Mouse (Mus musculus) frontal cortex, postnatal 14 days (tissue): ENCODE results near the gene Wsb1.
A peak's percentile ranks its signal among the peaks of the same experiment; 100 is the strongest.
"Not testable (repeated sequence)": the region's sequence is repeated elsewhere in the genome, so short reads cannot be mapped to it uniquely, and the experiment has no call there.

Experiments
- DNase-seq, 2 experiments: peaks; one replicate each; pipeline ENCODE4 v3.0.0; 2022; ENCODE audit warnings: low spot score in 2 of 2

The Wsb1 gene

DNA sequence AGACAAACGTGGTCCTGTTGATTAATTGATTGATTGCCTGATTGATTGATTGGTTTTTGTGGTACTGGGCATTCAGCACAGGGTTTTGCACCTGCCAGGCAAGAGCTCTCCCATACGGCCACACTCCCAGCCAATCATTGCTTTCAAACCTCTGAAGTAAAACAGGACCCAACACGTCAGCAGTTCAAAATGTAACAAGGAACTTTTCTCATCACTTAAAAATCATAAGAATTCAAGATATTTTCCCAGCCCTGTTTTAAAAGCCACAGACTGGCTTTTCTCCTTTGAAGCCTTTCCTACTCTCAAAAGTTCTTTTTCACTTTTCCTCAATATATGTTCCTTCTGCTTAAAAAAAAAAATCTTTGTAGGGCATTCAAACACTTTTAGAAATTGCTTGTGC lies 9.9 kb upstream of the Wsb1 start:
- DNase-seq: no peak

DNA sequence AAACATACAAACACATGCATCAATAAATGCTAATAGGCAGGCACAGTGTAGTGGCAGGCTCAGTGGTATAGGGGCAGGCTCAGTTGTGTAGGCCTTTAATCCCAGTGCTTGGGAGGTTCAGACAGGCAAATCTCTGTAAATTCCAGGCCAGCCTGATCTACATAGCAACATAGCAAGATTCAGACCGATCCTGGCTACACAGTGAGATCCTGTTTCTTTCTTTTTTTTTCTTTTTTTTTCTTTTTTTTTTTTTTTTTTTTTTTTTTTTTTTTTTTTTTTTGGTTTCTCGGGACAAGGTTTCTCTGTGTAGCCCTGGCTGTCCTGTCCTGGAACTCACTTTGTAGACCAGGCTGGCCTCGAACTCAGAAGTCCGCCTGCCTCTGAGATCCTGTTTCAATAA lies 5.7 kb upstream of the Wsb1 start:
- not testable (repeated sequence) for DNase-seq

DNA sequence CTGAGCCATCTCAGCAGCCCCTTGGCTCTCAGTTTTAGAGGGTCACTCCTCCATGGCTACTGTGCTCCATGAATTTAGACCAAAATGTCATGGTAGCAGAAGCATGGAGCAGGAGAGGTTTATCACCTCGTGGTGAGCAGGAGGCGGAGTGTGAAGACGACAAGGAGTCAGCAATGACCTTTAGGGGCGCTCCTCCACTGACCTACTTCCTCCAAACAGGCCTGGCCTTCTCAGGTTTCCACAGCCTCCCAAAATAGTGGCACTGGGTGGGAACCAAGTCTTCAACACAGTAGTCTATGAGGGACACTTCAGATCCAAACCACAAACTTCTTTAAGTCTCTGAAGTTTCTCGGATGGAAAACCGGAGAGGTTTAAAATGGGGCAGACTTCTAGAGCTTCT lies 4.3 kb upstream of the Wsb1 start:
- DNase-seq: no peak

DNA sequence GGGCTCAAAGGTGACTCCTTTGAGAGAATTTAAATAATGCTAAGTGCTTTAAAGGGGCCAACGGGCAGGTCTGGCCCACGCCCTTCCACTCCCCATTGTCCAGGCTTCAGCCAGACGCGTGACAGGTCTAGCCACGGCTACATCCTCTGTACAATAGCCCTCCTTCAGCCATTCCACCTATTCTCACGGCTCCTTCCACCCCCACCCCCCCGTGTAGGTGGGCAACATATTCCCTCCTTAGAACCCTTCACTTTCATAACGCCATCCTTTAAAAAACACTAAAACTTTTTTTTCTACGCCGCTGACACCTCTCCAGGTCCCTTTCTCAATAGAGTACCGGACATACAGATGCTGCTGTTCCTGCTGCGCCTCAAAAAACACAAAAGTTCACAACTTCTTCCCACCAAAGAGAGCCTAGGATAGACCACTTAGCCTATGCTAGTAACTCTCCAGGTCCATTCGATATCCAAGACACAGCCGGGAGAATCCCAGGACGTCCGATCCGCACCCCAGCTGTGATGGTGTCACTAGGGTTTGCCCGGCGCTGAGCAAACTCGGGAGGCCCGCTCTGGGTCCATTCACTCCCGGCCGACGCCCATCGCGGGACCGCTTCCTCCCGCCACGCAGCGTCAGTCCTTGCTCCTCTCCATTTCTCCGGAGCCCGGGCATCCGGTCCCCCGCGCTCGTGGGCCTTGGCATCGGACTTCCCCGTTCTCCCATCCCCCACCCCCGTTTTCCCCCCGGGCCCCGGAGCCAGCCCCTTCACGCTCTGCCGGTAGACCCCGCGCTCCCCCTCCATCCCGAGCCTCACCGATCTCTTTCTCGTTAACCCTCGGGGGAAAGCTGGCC lies 705 bp downstream of the Wsb1 start:
- peak in 1 of 2 experiments; percentile 32 for DNase-seq

DNA sequence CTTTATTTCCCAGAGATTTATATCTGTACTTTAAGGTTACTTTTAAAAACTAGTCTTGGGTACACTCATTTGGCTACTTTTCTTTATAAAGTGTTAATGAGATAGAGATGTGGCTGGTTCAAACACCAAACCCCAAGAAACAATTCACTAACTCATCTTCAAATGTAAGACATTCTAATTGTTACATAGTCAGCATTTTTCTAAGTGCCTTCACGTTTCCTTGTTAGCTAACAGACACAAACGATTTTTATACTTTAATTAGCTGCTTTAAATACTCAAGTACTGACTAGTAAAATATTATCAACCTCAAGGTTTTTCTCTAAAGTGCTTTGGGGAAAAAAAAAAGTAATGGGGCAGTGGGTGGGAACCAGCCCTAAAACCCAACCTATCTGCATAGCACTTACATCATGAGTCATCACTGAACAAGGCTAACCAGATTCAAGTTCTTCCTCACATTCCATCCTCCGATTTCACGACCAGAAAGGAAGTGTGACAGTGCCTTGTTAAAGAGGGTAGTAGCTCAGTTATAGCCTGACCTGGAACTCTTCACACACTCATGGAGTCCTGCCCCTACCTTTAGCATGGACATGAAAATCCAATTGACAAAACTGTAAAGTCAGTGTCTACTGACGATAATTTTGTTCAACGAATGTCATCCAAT lies 1.5 kb downstream of the Wsb1 start:
- no peak for DNase-seq

DNA sequence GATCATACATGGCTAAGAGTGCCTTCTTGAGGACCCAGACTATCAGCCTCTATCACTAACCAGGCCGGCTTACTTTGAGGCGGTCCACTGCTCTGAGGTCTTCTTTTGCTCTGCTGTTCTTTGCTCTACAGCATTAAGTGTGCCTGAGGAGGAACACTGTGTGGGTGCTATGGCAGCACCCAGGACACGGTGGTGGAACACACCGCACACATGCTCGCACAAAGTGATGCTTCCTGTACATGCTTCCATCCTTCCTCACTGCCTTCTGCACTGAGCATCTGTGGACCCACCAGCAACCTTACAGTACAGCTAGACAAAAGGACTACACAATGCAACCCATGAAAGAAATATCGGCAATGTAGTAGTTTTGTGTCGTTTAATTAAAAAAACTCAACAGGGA lies 15.4 kb downstream of the Wsb1 start:
- DNase-seq: no peak

DNA sequence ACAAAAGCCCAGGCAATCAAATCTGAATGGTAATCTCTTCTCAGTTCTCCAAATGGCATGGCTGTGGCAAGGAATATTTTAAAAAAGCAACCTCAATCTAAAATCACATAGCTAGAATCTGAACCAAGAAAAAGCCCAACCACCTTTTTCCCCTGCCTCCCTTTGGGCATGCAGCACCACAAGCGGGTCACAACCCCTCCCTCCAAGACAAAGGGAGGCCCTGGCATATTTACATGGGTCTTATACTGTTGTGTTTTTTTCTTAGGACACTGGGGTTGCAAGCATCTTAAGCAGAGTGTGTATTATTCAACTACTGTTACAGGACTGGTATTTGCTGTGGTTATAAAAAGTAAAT lies 16.1 kb downstream of the Wsb1 start:
- DNase-seq: no peak

DNA sequence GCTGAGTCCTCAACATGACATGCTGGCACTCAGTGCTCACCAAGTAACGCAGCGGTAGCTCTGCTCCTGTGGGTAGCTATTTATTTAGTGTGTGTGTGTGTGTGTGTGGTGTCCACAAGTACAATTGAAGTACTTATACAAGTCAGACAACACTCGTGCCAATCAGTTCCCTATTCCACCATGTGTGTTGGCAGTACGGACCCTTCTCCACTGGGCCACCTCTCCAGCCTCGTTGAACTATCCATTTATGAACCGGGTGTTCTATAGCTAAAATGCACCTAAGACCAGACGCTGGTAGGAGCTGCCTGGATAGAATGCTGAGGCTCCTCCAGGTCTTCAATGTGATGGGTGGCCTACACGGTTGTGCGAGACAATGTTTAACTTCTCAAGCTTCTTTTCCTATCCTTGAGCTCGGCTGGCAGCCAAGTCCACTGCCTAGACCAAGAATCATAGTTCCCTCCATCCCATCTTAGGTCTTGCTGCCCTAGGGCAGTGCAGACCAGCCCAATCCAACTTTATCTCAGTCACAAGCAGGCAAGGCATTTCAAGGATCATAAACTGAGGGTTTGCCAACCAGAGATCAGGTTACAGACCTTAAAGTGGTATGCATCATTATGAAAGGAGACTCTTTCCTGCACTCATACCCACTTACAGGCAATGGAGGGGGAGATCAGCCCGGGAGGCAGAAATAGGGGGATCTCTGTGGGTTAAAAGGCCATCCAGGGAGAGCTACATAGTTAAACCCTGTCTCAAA lies 16.6 kb downstream of the Wsb1 start:
- no peak for DNase-seq

DNA sequence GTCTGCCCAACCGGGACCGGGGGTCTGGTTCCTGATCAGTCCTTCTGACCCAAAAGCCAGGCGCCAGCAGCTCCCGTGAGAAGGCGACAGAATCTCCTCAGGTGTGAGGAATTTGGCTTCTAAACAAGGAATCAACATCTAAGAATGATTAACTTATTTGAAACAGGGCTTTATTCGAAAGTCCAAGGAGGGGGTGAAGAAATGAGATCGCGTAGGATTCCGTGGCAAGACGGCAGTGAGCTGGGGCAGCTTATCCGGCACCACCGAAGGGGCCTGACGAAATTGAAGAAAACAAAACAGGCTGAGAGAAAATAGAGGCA lies 24.3 kb downstream of the Wsb1 start:
- DNase-seq: no peak

DNA sequence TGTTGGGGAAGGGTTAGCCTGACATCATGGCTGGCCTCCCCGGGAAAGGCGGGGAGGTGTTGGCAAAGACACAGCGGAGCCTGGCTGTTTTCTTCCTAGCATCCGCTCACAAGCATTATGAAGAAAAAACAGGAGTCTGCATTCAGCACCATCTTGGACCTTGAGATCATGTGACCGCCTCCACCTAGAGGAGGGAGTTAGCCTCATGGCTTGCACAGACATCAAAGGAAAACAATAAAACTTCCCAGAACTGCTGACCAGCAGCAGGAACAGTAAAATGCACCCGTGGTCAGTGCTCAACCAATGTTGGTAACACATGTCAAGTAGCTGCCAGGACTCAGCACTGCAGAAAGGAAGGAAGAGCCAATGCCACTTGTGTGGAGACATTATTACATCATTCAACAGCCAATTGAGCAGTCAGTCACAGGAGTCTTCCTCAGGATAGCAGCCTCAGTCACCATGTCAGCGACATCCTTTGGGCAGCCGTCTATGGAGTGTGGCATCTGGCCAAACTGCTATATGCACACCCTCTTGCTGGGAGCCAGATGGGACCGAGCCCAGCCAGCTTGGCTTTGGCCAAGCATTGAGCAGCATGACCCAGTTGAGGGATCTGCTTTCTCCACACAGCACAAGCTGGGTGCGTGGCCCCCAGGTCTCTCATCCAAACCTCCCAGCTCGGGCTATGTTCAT lies 24.8 kb downstream of the Wsb1 start:
- no peak for DNase-seq

DNA sequence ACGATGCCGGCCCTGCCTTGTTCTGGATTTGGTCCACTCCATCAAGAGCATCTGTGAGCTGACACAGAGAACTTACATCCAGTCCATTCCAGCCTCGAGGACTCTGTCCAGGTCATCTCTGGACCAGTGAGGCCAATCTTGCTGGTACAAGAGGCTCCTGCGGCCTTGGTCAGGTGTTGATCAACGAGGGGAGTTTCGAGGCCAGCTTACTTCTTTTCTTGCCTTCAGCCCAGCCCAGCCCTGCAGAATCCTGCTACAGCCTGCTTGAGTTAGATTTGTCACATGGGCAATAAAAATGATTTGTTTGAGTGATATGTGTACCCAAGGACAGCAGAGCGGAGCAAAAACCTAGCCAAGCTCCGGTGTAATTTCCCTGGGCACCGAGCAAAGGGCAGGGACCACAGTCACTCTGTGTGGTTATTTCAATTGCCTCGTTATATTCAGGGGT lies 25.4 kb downstream of the Wsb1 start:
- no peak for DNase-seq

DNA sequence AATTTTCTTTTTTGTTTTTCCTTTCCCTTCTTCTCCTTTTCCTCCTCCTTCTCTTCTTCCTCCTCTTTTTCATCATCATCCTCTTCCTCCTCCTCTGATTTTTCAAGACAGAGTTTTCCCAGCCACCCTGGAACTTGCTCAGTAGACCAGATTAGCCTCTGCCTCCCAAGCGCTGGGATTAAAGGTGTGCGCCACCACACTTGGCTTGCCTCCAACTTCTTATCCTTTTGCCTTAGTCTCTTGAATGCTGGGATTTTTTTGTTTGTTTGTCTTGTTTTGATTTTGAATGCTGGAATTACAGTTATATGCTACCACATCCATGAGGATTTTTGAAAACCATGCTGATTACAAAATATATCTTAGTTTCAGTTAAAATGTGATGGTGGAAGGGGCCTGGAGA lies 26.4 kb downstream of the Wsb1 start:
- DNase-seq: no peak

DNA sequence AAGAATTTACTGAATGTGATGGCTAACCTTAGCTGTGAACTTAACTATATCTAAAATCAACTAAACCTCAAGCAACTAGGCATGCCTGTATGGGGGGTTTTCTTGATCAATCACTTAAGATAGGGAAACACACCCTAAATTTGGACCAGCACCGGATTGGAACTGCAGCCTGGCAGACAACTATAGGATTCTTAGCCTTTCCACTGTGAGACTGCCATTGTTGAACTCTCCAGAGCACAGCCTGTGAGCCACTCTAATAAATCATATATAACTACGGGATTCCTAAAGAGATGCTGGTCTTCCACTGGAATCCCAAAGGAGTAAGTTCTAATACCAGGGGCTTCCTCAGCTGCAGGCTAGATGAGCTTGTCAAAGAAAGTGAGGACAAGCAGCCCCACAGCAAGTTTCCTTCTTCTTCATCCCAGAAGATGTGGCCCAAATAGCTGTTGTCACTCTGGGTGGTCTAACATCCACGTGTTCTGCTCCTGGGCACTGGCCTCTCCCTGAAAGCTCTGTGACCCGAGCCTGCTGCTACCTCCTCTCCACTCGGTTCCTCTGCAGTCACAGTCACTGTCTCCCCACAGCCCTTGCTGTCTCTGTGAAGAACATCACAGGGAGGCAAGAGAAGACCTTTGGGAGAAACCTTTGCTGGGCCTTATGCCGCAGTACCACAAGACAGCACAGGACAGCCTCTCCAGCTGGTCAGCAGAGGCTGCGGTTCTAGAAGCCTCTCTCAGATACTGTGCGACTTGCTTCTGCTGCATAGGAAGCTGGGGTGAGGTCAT lies 28.9 kb downstream of the Wsb1 start:
- no peak for DNase-seq

DNA sequence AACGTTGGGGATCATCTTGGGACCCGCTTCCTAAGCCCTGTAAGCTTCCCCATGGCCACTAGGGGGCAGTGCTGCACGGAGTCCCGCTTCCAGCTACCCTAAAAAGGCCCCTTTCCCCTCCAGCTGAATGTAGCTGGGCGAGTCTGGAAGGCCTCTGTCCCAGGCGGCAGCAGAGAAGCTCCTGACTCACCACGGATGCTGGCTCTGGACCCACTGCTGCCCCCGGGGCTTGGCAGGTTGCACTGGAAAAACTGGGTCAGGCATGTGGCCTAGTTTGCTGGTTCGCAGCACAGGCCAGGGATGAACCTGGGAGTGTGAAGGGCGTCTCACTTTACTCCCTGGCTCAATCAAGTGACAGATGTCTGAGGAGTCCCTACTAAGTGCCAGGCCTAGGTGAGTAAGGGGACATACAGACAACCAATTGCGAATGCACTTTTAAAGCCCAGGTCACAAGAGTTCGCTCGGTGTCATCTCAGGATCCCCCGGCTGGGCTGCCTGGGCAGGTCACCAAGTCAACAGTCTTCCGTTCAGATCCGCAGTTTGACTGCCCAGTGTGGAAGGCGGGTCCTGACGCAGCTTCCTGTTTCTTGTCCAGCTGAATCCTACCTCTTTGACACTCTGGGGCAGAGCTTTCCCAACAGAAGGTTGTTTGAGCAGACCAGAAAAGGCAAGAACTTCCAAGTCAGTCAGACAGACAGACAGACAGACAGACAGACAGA lies 29.8 kb downstream of the Wsb1 start:
- DNase-seq: peak; percentile 58 to 73

DNA sequence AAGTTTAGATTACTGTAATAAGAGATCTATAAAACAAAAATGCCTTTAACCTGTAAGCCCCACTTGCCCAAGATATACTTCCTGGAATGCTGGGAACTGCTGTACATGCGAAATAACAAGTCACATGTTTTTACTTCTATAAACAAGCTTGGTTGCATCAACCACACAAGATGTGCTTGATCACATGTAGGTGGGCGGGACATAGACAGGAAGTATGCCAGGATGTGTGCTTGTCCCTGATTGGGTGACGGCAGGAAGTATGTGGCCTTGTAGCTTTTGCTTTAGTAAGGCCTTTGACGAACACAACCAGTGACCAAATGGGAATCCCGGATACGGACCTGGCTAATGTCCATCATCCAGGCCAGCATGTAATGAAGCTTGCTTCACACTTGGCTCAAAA lies 31.1 kb downstream of the Wsb1 start:
- DNase-seq: no peak

DNA sequence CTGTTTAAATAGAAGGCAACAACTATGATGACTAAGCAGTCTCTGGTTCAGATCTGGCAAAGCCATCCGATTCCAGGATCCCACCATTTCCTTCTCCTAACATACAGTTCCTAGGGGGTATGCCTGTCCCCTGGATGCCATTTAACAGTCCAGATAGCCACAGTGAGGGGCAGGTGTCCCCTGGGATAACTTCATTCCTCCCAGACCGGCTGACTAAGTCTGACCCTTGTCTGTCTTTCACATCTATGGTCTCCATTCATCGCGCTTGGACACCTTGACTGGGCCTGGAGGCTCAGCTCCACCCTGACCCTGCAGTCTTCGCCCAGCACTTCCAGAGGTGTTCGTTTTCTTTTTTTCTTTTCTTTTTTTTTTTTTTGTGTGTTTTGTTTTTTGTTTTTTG lies 31.8 kb downstream of the Wsb1 start:
- DNase-seq: no peak

DNA sequence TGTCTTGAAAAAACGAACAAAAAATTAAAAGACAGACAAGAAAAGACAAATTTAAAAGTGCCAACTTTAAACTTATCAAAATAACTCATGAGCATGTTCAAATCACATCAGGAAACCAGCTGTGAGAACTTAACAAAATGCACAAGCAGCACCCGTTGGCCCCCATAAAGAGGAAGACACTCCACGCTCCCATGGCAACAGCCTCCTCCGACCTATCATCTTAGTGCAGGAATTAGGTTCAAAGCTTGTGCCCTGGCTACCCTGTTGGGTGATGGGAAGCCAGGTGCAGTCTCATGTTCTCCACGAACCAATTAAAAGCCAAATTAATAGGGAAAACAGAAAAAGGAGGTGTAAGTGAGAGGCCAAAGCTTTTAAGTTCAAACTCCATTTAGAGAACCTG lies 32.8 kb downstream of the Wsb1 start:
- DNase-seq: peak in 1 of 2 experiments; percentile 2

DNA sequence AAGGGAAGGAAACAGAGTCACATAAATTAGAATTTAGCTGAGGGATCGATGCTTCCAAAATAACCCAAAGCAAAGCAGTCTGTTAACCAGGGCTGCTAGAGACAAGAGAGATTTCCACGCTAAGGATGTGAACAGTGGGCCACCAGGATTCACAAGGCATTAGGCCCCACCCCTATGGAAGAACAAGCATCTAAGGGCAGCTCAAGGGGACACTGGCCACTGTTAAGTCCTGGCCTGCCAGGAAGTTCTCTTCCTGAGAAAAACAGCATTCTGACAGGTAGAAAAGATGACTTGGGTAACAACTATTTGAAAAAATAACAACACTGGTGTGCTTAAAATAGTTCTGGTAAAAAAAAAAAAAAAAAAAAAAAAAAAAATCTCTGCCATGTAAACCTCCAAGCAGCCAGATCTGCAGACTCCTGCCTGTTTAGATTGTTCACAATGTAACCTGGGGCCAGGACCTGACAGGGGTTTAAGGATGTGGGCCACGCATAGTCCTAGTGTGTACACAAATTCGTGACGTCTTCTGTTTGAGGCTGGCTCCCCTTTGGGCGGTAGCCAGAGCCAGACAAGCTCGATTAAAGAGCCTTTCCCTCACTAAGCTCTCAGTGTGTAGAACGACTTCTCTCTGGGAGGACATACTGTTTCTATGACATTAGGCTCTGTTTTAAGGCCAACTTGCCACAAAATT lies 35.4 kb downstream of the Wsb1 start:
- DNase-seq: no peak

DNA sequence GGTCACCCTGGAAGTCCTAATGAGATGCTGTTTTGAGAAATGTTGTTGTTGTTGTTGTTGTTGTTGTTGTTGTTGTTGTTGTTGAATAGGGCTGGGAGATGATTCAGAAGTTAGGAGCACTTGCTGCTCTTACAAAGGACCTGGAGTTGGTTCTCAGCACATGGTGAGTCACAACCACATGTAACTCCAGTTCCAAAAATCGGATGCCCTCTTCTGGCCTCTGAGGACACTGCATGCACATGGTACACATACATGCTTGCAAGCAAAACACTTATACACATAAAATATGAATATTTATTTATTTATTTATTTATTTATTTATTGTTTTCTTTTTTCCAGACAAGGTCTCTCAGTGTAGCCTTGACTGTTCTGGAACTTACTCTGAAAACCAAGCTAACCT lies 36.4 kb downstream of the Wsb1 start:
- no peak for DNase-seq

DNA sequence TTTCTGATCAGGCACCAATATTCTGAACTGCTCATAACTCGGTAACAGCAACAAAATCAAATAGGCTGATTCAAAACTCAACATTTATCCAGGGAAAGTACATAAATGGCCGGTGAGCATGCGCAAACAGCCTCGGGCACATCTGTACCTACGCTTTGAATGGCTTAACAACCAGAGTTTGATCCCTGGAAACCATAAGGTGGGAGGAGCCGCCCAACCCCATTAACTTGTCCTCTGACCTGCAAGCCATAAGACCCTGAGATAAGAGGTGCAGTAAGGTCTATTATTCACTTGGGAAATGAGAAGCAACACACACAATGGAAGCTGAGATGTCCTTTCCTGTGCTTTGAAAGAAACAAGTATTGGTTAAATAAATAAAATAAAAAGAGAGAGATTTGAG lies 37.3 kb downstream of the Wsb1 start:
- no peak for DNase-seq
